Mouse (Mus musculus): ENCODE data around the gene Itga7. TPM values are rescaled to one million over a fixed set of nuclear protein-coding genes. Genes with fewer than 3 reads are reported as not detected.

Gene Itga7
- polyA plus RNA-seq, 1 experiment from 2014 or later: 3.6 TPM

GRCm38 (mm10) chr10:128940475-128941061 lies 7.0 kb downstream of the Itga7 start:
- Histone ChIP-seq H3K4me3 (no peak overlapping the region), H3K27me3 (peaks cover 11% of the 10 kb centered on the region), H3K9ac (no peak overlapping the region), H3K36me3 (no peaks in the 10 kb centered on the region), H3K27ac (no peak overlapping the region), H3K9me3 (replicated peaks) (no peaks in the 10 kb centered on the region), H3K4me1 (no peaks in the 10 kb centered on the region), H3K4me2 (replicated peaks) (no peak overlapping the region)
- 86% methylated on average over 10 of the region's 10 CpGs for WGBS
- ATAC-seq (ENCODE audit: low FRiP score): no peak

GRCm38 (mm10) chr10:128945675-128946074 lies 12.1 kb downstream of the Itga7 start:
- H3K27ac ChIP-seq: no peak overlapping the region
- no peak overlapping the region for H3K4me3 ChIP-seq
- ATAC-seq (ENCODE audit: low FRiP score): no peak
- 20% methylated on average over 3 of the region's 3 CpGs for WGBS
- no peaks in the 10 kb centered on the region for H3K36me3 ChIP-seq
- H3K27me3 ChIP-seq: no peaks in the 10 kb centered on the region
- no peaks in the 10 kb centered on the region for H3K9me3 ChIP-seq (replicated peaks)
- H3K9ac ChIP-seq: no peak overlapping the region
- no peak overlapping the region for H3K4me2 ChIP-seq (replicated peaks)
- no peaks in the 10 kb centered on the region for H3K4me1 ChIP-seq

DNA sequence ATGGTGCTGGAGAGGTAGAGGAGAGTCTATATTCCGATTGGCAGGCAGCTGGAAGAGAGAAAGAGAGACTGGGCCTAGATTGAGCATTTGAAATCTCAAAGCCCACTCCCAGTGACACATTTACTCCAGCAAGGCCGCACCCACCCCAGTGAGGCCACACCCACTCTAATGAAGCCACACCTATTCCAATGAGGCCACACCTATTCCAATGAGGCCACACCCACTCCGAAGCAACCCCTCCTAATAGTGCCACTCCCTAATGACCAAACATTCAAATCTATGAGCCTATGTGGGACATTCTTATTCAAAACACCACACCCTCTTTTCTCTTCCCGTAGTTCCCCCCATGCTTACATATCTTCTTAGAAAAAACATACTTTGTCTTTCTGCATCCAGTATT lies 13.9 kb downstream of the Itga7 start:
- Histone ChIP-seq H3K4me1 (no peaks in the 10 kb centered on the region), H3K36me3 (no peaks in the 10 kb centered on the region), H3K9ac (no peak overlapping the region), H3K9me3 (replicated peaks) (no peaks in the 10 kb centered on the region), H3K4me2 (replicated peaks) (no peak overlapping the region), H3K27me3 (no peaks in the 10 kb centered on the region), H3K27ac (no peak overlapping the region), H3K4me3 (no peak overlapping the region)
- WGBS: 84% methylated on average over 4 of the region's 4 CpGs
- no peak for ATAC-seq (ENCODE audit: low FRiP score)

- Histone ChIP-seq H3K27me3 (no peaks in the 10 kb centered on the region), H3K4me2 (replicated peaks) (no peak overlapping the region), H3K4me3 (no peak overlapping the region), H3K9ac (no peak overlapping the region), H3K4me1 (no peaks in the 10 kb centered on the region), H3K36me3 (no peaks in the 10 kb centered on the region), H3K9me3 (replicated peaks) (no peaks in the 10 kb centered on the region), H3K27ac (no peak overlapping the region)
- 73% methylated on average over 16 of the region's 16 CpGs for WGBS
- no peak for ATAC-seq (ENCODE audit: low FRiP score)
Observed at GRCm38 (mm10) chr10:128950208-128950887, 16.7 kb downstream of the Itga7 start.

- H3K4me2 ChIP-seq (replicated peaks): no peak overlapping the region
Observed at GRCm38 (mm10) chr10:128958340-128958739, 24.7 kb downstream of the Itga7 start.

DNA sequence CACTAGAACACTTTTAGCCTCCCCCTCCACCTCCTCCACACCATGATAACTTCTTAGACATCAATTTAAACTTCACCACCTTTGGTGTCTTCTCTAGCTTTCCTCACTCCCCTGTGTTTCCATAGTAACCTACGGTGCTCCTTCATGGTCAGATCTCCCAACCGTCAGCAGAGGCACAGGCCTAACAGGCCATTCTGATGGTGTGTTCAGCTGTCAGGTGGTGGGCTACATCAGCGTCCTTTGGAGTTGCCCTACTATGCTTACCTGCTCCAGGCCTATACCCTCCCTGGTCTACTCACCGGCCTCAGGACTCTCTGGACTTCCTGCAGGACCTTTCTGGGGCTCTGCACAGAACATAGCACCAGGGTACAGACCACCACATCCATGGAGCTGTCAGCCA lies 26.5 kb downstream of the Itga7 start:
- 78% methylated on average over 4 of the region's 4 CpGs for WGBS
- no peak overlapping the region for H3K27ac ChIP-seq
- no peak for ATAC-seq (ENCODE audit: low FRiP score)

More at GRCm38 (mm10) chr10:128958340-128958739, 24.7 kb downstream of the Itga7 start:
- Histone ChIP-seq H3K4me1 (no peaks in the 10 kb centered on the region), H3K9ac (no peak overlapping the region), H3K36me3 (no peaks in the 10 kb centered on the region), H3K27ac (no peak overlapping the region), H3K27me3 (no peaks in the 10 kb centered on the region), H3K9me3 (replicated peaks) (no peaks in the 10 kb centered on the region), H3K4me3 (no peak overlapping the region)
- no peak for ATAC-seq (ENCODE audit: low FRiP score)
- 74% methylated on average over 10 of the region's 10 CpGs for WGBS

DNA sequence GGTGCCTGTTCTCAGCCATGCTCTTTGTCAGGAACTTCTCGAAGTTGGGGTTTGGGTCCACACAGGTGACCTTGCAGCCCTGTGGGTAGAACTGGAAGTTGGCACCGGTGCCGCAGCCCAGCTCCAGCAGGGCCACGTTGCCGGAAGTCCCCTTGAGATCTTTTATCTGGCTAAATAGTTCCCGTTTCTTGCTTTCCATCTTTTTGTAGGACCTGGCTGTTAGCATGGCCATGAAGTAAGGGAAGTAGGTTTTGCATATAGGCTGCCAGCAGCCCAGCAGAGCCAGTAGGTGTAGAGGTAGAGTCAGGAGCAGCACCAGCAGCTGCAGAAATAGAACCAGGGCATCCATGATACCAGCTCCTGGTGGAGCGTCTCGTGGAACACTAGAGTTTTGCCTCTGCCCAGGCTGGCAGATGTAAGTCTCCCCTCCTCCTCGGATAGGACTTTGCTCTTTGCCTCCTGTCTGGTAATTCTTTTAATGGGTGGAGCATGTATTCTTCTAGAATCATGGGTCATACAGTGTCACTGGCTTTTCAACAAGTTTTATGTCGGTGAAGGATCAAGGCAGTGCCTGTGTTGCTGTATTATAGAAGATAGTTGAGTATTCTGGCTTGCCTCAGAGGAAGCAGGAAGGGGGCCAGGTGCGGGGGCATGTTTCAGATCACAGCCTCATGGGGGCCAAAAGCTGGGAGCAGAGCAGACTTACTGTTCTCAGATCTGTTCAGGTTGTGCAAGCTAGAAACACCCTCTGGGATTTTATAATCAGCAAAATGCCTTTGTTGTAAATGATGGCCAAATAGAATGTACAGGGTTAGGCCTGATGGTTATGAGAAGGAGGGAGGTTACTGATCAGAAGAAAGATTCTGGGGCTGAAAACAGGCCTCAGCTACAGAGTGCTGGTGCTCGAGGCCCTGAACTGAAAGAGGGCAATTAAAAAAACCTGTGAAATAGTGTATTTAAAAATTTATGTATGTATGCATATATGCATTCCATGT lies 27.3 kb downstream of the Itga7 start, which contains the start of gene Mettl7b:
Mettl7b (minus strand) TSS at position 399 of the 995 bp plus-strand sequence.
- no peaks in the 10 kb centered on the region for H3K27me3 ChIP-seq
- no peak for ATAC-seq (ENCODE audit: low FRiP score)
- no peak within 1 kb of the TSS for H3K9ac ChIP-seq
- WGBS: 88% methylated on average over 12 of the region's 12 CpGs
- no peaks in the 10 kb centered on the region for H3K4me1 ChIP-seq
- no peaks in the 10 kb centered on the region for H3K9me3 ChIP-seq (replicated peaks)
- H3K4me3 ChIP-seq: no peak within 1 kb of the TSS
- no peak within 1 kb of the TSS for H3K4me2 ChIP-seq (replicated peaks)
- no peak within 1 kb of the TSS for H3K27ac ChIP-seq
- no peaks in the 10 kb centered on the region for H3K36me3 ChIP-seq

More for the DNA sequence above, 26.5 kb downstream of the Itga7 start:
- H3K36me3 ChIP-seq: no peaks in the 10 kb centered on the region
- H3K4me2 ChIP-seq (replicated peaks): no peak overlapping the region
- H3K4me3 ChIP-seq: no peak overlapping the region
- H3K9me3 ChIP-seq (replicated peaks): no peaks in the 10 kb centered on the region
- H3K9ac ChIP-seq: no peak overlapping the region
- no peaks in the 10 kb centered on the region for H3K27me3 ChIP-seq
- H3K4me1 ChIP-seq: no peaks in the 10 kb centered on the region

DNA sequence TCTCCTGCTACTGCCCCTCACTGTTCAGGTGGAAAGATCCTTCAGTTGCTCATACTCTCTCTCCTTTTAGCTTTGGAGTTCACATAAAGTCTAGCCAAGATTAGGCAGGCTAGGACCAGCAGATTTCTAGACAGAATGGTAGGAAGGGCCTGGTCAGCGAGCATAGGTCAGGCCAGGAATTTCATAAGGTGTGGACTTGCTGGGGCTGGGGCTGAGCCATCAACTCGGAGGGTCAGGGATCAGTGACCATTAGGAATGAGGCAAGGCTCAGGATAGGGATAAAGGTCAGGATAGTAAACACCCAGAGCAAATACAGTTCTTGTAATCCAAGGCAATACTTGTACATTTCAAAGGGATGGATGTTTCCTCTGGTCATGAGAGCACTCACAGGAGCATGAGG lies 31.3 kb downstream of the Itga7 start:
- Histone ChIP-seq H3K4me3 (no peak overlapping the region), H3K4me1 (no peaks in the 10 kb centered on the region), H3K9ac (no peak overlapping the region), H3K36me3 (no peaks in the 10 kb centered on the region), H3K4me2 (replicated peaks) (no peak overlapping the region), H3K27ac (no peak overlapping the region), H3K27me3 (no peaks in the 10 kb centered on the region), H3K9me3 (replicated peaks) (no peaks in the 10 kb centered on the region)
- ATAC-seq (ENCODE audit: low FRiP score): no peak
- WGBS: 75% methylated on average over 2 of the region's 2 CpGs

- Histone ChIP-seq H3K27me3 (no peaks in the 10 kb centered on the region), H3K4me2 (replicated peaks) (no peak overlapping the region), H3K27ac (no peak overlapping the region), H3K4me1 (no peaks in the 10 kb centered on the region), H3K36me3 (no peaks in the 10 kb centered on the region), H3K9me3 (replicated peaks) (no peaks in the 10 kb centered on the region), H3K4me3 (no peak overlapping the region), H3K9ac (no peak overlapping the region)
- ATAC-seq (ENCODE audit: low FRiP score): no peak
- WGBS: 87% methylated on average over 6 of the region's 6 CpGs
Observed at GRCm38 (mm10) chr10:128965871-128966270, 32.3 kb downstream of the Itga7 start.

GRCm38 (mm10) chr10:128968341-128968749 lies 34.7 kb downstream of the Itga7 start:
- Histone ChIP-seq H3K27ac (no peak overlapping the region), H3K9ac (no peak overlapping the region), H3K4me2 (replicated peaks) (no peak overlapping the region), H3K36me3 (no peaks in the 10 kb centered on the region), H3K4me1 (no peaks in the 10 kb centered on the region), H3K4me3 (no peak overlapping the region), H3K9me3 (replicated peaks) (no peaks in the 10 kb centered on the region), H3K27me3 (no peaks in the 10 kb centered on the region)
- ATAC-seq (ENCODE audit: low FRiP score): no peak
- WGBS: 35% methylated on average over 1 of the region's 1 CpGs

- Histone ChIP-seq H3K4me2 (replicated peaks) (no peak overlapping the region), H3K9ac (no peak overlapping the region), H3K27ac (no peak overlapping the region), H3K9me3 (replicated peaks) (no peaks in the 10 kb centered on the region), H3K27me3 (no peaks in the 10 kb centered on the region), H3K4me1 (no peaks in the 10 kb centered on the region), H3K4me3 (no peak overlapping the region), H3K36me3 (no peaks in the 10 kb centered on the region)
- 56% methylated on average over 1 of the region's 1 CpGs for WGBS
- no peak for ATAC-seq (ENCODE audit: low FRiP score)
Observed at GRCm38 (mm10) chr10:128970740-128971250, 37.2 kb downstream of the Itga7 start.

DNA sequence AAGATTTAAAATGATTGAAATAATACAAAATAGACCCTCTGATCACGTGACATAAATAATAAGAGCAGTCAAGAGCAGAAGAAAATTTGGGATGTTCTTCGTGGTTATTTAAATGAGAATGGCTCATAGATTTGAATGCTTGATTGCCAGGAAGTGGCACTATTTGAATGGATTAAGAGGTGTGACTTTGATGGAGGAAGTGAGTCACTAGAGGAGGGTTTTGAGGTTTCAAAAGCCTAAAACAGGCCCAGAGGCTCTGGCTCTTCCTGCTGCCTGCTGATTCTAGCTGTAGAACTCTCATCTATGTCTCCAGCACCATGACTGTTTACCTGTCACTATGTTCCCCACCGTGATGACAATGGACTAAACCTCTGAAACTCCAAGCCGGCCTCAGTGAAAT lies 39.2 kb downstream of the Itga7 start:
- H3K9me3 ChIP-seq (replicated peaks): no peaks in the 10 kb centered on the region
- no peaks in the 10 kb centered on the region for H3K27me3 ChIP-seq
- no peaks in the 10 kb centered on the region for H3K4me1 ChIP-seq
- WGBS: 76% methylated on average over 4 of the region's 4 CpGs
- no peak overlapping the region for H3K27ac ChIP-seq
- no peak overlapping the region for H3K9ac ChIP-seq
- no peak overlapping the region for H3K4me3 ChIP-seq
- H3K4me2 ChIP-seq (replicated peaks): no peak overlapping the region
- H3K36me3 ChIP-seq: no peaks in the 10 kb centered on the region
- ATAC-seq (ENCODE audit: low FRiP score): no peak
